Mouse (Mus musculus): ENCODE measurements around the gene Phf2. TPM values are rescaled to one million over a fixed set of nuclear protein-coding genes. Genes with fewer than 3 reads are reported as not detected.

Phf2 gene
- polyA plus RNA-seq, 1 experiment = 20.1 TPM

GRCm38 (mm10) chr13:48872726-48873125, 1.8 kb upstream of the Phf2 start:
- Histone ChIP-seq H3K4me3 (ENCODE audit: insufficient read depth, poor library complexity, severe bottlenecking) (no peak overlapping the region), H3K27me3 (ENCODE audit: control insufficient read depth, insufficient read depth, insufficient read length) (no peaks in the 10 kb centered on the region)
- TF ChIP-seq USF1 (IDR thresholded peaks at IDR 0.05; ENCODE audit: low read depth) (no peak), MAX (IDR thresholded peaks at IDR 0.05) (no peak), MYOG (IDR thresholded peaks at IDR 0.05; ENCODE audit: control insufficient read depth, extremely low read depth, insufficient read length) (no peak), MYOD1 (IDR thresholded peaks at IDR 0.05; ENCODE audit: control insufficient read depth, insufficient read length, low read depth) (no peak), CTCF (IDR thresholded peaks at IDR 0.05; ENCODE audit: control insufficient read depth, insufficient read depth, insufficient read length) (no peak), CEBPB (IDR thresholded peaks at IDR 0.05; ENCODE audit: low read depth) (no peak), FOSL1 (IDR thresholded peaks at IDR 0.05; ENCODE audit: insufficient read depth, low read length, poor library complexity, severe bottlenecking) (no peak)

GRCm38 (mm10) chr13:48871887-48872606, 1.1 kb upstream of the Phf2 start:
- peak overlapping the region; percentile 0 for H3K4me3 ChIP-seq (ENCODE audit: insufficient read depth, poor library complexity, severe bottlenecking)
- TF ChIP-seq CTCF (IDR thresholded peaks at IDR 0.05; ENCODE audit: control insufficient read depth, insufficient read depth, insufficient read length) = no peak
- no peak for TF ChIP-seq CEBPB (IDR thresholded peaks at IDR 0.05; ENCODE audit: low read depth)
- no peak for TF ChIP-seq MYOG (IDR thresholded peaks at IDR 0.05; ENCODE audit: control insufficient read depth, extremely low read depth, insufficient read length)
- no peak for TF ChIP-seq MYOD1 (IDR thresholded peaks at IDR 0.05; ENCODE audit: control insufficient read depth, insufficient read length, low read depth)
- H3K36me3 ChIP-seq (ENCODE audit: control insufficient read depth, insufficient read depth) = peaks cover 7% of the 10 kb centered on the region
- no peak overlapping the region for H3ac ChIP-seq (ENCODE audit: control insufficient read depth, insufficient read length, low read depth)
- no peaks in the 10 kb centered on the region for H3K27me3 ChIP-seq (ENCODE audit: control insufficient read depth, insufficient read depth, insufficient read length)
- H3K79me3 ChIP-seq (ENCODE audit: low read depth) = peaks cover 36% of the 10 kb centered on the region
- H3K79me2 ChIP-seq (ENCODE audit: control insufficient read depth, insufficient read depth) = peaks cover 51% of the 10 kb centered on the region

More at GRCm38 (mm10) chr13:48872726-48873125, 1.8 kb upstream of the Phf2 start:
- H3K79me2 ChIP-seq (ENCODE audit: control insufficient read depth, insufficient read depth) = peaks cover 44% of the 10 kb centered on the region
- H3K36me3 ChIP-seq (ENCODE audit: control insufficient read depth, insufficient read depth) = peaks cover 7% of the 10 kb centered on the region
- peaks cover 30% of the 10 kb centered on the region for H3K79me3 ChIP-seq (ENCODE audit: low read depth)
- H3ac ChIP-seq (ENCODE audit: control insufficient read depth, insufficient read length, low read depth) = no peak overlapping the region

- TF ChIP-seq FOSL1 (IDR thresholded peaks at IDR 0.05; ENCODE audit: insufficient read depth, low read length, poor library complexity, severe bottlenecking) (no peak), MAX (IDR thresholded peaks at IDR 0.05) (no peak), MYOD1 (IDR thresholded peaks at IDR 0.05; ENCODE audit: control insufficient read depth, insufficient read length, low read depth) (no peak)
- Histone ChIP-seq H3ac (ENCODE audit: control insufficient read depth, insufficient read length, low read depth) (peak overlapping the region; percentile 90), H3K27me3 (ENCODE audit: control insufficient read depth, insufficient read depth, insufficient read length) (no peaks in the 10 kb centered on the region), H3K79me3 (ENCODE audit: low read depth) (peaks cover 52% of the 10 kb centered on the region), H3K36me3 (ENCODE audit: control insufficient read depth, insufficient read depth) (no peaks in the 10 kb centered on the region), H3K4me3 (ENCODE audit: insufficient read depth, poor library complexity, severe bottlenecking) (peak overlapping the region; percentile 46), H3K79me2 (ENCODE audit: control insufficient read depth, insufficient read depth) (peaks cover 70% of the 10 kb centered on the region)
These were observed 759 bp downstream of the Phf2 start for GRCm38 (mm10) chr13:48869950-48870770.

- H3K79me2 ChIP-seq (ENCODE audit: control insufficient read depth, insufficient read depth) = peaks cover 76% of the 10 kb centered on the region
- H3K4me3 ChIP-seq (ENCODE audit: insufficient read depth, poor library complexity, severe bottlenecking) = peak overlapping the region; percentile 46
- peak overlapping the region; percentile 90 for H3ac ChIP-seq (ENCODE audit: control insufficient read depth, insufficient read length, low read depth)
- H3K79me3 ChIP-seq (ENCODE audit: low read depth) = peaks cover 58% of the 10 kb centered on the region
- TF ChIP-seq CTCF (IDR thresholded peaks at IDR 0.05; ENCODE audit: control insufficient read depth, insufficient read depth, insufficient read length) = no peak
- TF ChIP-seq CEBPB (IDR thresholded peaks at IDR 0.05; ENCODE audit: low read depth) = no peak
- TF ChIP-seq FOSL1 (IDR thresholded peaks at IDR 0.05; ENCODE audit: insufficient read depth, low read length, poor library complexity, severe bottlenecking) = no peak
- no peak for TF ChIP-seq MAX (IDR thresholded peaks at IDR 0.05)
- no peak for TF ChIP-seq USF1 (IDR thresholded peaks at IDR 0.05; ENCODE audit: low read depth)
- TF ChIP-seq MYOD1 (IDR thresholded peaks at IDR 0.05; ENCODE audit: control insufficient read depth, insufficient read length, low read depth) = no peak
- no peak for TF ChIP-seq MYOG (IDR thresholded peaks at IDR 0.05; ENCODE audit: control insufficient read depth, extremely low read depth, insufficient read length)
- H3K36me3 ChIP-seq (ENCODE audit: control insufficient read depth, insufficient read depth) = no peaks in the 10 kb centered on the region
- H3K27me3 ChIP-seq (ENCODE audit: control insufficient read depth, insufficient read depth, insufficient read length) = no peaks in the 10 kb centered on the region
These were observed 1.3 kb downstream of the Phf2 start for GRCm38 (mm10) chr13:48869600-48869949.

- peak overlapping the region; percentile 64 for H3ac ChIP-seq (ENCODE audit: control insufficient read depth, insufficient read length, low read depth)
- H3K27me3 ChIP-seq (ENCODE audit: control insufficient read depth, insufficient read depth, insufficient read length) = no peaks in the 10 kb centered on the region
- H3K79me3 ChIP-seq (ENCODE audit: low read depth) = peaks cover 63% of the 10 kb centered on the region
These were observed 1.8 kb downstream of the Phf2 start for GRCm38 (mm10) chr13:48869088-48869487.

More at GRCm38 (mm10) chr13:48869088-48869487, 1.8 kb downstream of the Phf2 start:
- Histone ChIP-seq H3K36me3 (ENCODE audit: control insufficient read depth, insufficient read depth) (no peaks in the 10 kb centered on the region), H3K4me3 (ENCODE audit: insufficient read depth, poor library complexity, severe bottlenecking) (peak overlapping the region; percentile 46), H3K79me2 (ENCODE audit: control insufficient read depth, insufficient read depth) (peaks cover 81% of the 10 kb centered on the region)
- TF ChIP-seq MYOG (IDR thresholded peaks at IDR 0.05; ENCODE audit: control insufficient read depth, extremely low read depth, insufficient read length) = no peak
- no peak for TF ChIP-seq USF1 (IDR thresholded peaks at IDR 0.05; ENCODE audit: low read depth)
- TF ChIP-seq CEBPB (IDR thresholded peaks at IDR 0.05; ENCODE audit: low read depth) = no peak
- TF ChIP-seq MYOD1 (IDR thresholded peaks at IDR 0.05; ENCODE audit: control insufficient read depth, insufficient read length, low read depth) = no peak
- TF ChIP-seq CTCF (IDR thresholded peaks at IDR 0.05; ENCODE audit: control insufficient read depth, insufficient read depth, insufficient read length) = no peak
- TF ChIP-seq MAX (IDR thresholded peaks at IDR 0.05) = no peak
- TF ChIP-seq FOSL1 (IDR thresholded peaks at IDR 0.05; ENCODE audit: insufficient read depth, low read length, poor library complexity, severe bottlenecking) = no peak
